Mouse (Mus musculus) G1E (cell line): ENCODE results near the gene Gpr137b.
"Not testable (repeated sequence)": the region's sequence is repeated elsewhere in the genome, so short reads cannot be mapped to it uniquely, and the experiment has no call there.

Source experiments
- CTCF ChIP-seq: IDR thresholded peaks from 2 replicates; pipeline ENCODE4 v1.5.1; 2012; ENCODE audit warnings: low read depth, low read length, inconsistent platforms, mixed read lengths
- POLR2AphosphoS5 ChIP-seq: IDR thresholded peaks from 2 replicates; pipeline ENCODE4 v1.6.1; 2012; ENCODE audit warnings: low read depth, low read length, inconsistent platforms; ENCODE audit not compliant: insufficient replicate concordance

- TF ChIP-seq CTCF, POLR2AphosphoS5: not testable (repeated sequence)
These were observed 41.7 kb downstream of the Gpr137b start for GRCm38 (mm10) chr13:13352113-13352512.
